Mouse (Mus musculus) MEL (cell line): ENCODE results near the gene Dpysl4.

Experiments
- POLR2A ChIP-seq, 2 experiments: IDR thresholded peaks; 2 replicates each; pipeline ENCODE4 v1.6.1; 2011 to 2012; ENCODE audit warnings: low read length in 2 of 2, mild to moderate bottlenecking in 2 of 2, control low read depth in 1 of 2, improper control_type of control experiment in 1 of 2, low read depth in 1 of 2, moderate library complexity in 1 of 2; ENCODE audit not compliant: control insufficient read depth in 1 of 2, insufficient read depth in 1 of 2, poor library complexity in 1 of 2
- POLR2AphosphoS5 ChIP-seq: IDR thresholded peaks from 2 replicates; pipeline ENCODE4 v1.6.1; 2012; ENCODE audit warnings: low read depth, borderline replicate concordance, mild to moderate bottlenecking, inconsistent platforms, low read length, moderate library complexity, mixed read lengths

DNA sequence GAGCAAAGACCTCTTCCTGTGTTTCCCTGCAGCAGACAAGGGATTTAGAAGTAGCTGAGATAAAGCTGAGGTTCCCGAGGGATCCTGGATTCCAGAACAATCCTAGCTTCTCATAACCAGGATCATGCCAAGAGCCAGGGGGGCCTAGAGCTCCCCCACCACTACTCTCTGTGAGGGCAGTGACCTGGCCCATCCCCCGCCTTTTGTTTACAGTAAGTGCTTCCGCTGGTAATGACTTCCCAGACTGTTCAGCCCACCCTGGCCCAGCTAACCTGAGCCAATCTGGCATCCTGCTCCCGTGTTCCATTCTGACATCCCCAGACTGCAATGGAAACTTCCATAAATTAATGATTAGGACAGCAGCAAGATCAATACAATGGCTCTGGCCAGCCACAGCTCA is 61.6 kb downstream of the Dpysl4 start:
- no peak for TF ChIP-seq POLR2AphosphoS5
- no peak for TF ChIP-seq POLR2A (IDR thresholded peaks at IDR 0.05; ENCODE audit: control insufficient read depth in 1 of 2, insufficient read depth in 1 of 2, low read depth in 1 of 2, low read length in 2 of 2, poor library complexity in 1 of 2)
